Mouse (Mus musculus): ENCODE data around the gene Med29. TPM values are rescaled to one million over a fixed set of nuclear protein-coding genes. Genes with fewer than 3 reads are reported as not detected.
A peak's percentile ranks its signal among the peaks of the same experiment; 100 is the strongest.
"Not testable (repeated sequence)": the region's sequence is repeated elsewhere in the genome, so short reads cannot be mapped to it uniquely, and the experiment has no call there.

The Med29 gene
- polyA plus RNA-seq, 1 experiment from 2014 or later, result 44.2 TPM

GRCm38 (mm10) chr7:28401030-28401429, 8.5 kb upstream of the Med29 start:
- no peak overlapping the region for H3K27ac ChIP-seq (ENCODE audit: low read depth, low read length)
- WGBS, result 86% methylated on average over 1 of the region's 1 CpGs

GRCm38 (mm10) chr7:28398696-28399340, 6.3 kb upstream of the Med29 start:
- Histone ChIP-seq H3K4me3 (ENCODE audit: low read depth, low read length) (no peak overlapping the region), H3K4me1 (replicated peaks; ENCODE audit: control insufficient read depth, insufficient read depth, low read length) (no peaks in the 10 kb centered on the region), H3K27me3 (replicated peaks; ENCODE audit: control insufficient read depth, insufficient read depth, low read length) (no peaks in the 10 kb centered on the region), H3K4me2 (replicated peaks; ENCODE audit: low read depth) (no peak overlapping the region), H3K36me3 (ENCODE audit: control insufficient read depth, insufficient read depth) (peaks cover 83% of the 10 kb centered on the region), H3K9ac (ENCODE audit: low read depth, low read length) (no peak overlapping the region), H3K9me3 (ENCODE audit: control insufficient read depth) (no peaks in the 10 kb centered on the region), H3K27ac (ENCODE audit: low read depth, low read length) (no peak overlapping the region; the same call in 1 of the 2 replicates)
- ATAC-seq, result no peak
- TF ChIP-seq CTCF (IDR thresholded peaks at IDR 0.05; ENCODE audit: low read depth), result no peak
- 88% methylated on average over 10 of the region's 10 CpGs for WGBS

More at GRCm38 (mm10) chr7:28401030-28401429, 8.5 kb upstream of the Med29 start:
- H3K36me3 ChIP-seq (ENCODE audit: control insufficient read depth, insufficient read depth), result peaks cover 92% of the 10 kb centered on the region
- H3K9ac ChIP-seq (ENCODE audit: low read depth, low read length), result no peak overlapping the region
- no peak overlapping the region for H3K4me2 ChIP-seq (replicated peaks; ENCODE audit: low read depth)
- no peaks in the 10 kb centered on the region for H3K9me3 ChIP-seq (ENCODE audit: control insufficient read depth)
- H3K4me1 ChIP-seq (replicated peaks; ENCODE audit: control insufficient read depth, insufficient read depth, low read length), result no peaks in the 10 kb centered on the region
- no peak for ATAC-seq
- H3K27me3 ChIP-seq (replicated peaks; ENCODE audit: control insufficient read depth, insufficient read depth, low read length), result no peaks in the 10 kb centered on the region
- TF ChIP-seq CTCF (IDR thresholded peaks at IDR 0.05; ENCODE audit: low read depth), result no peak
- H3K4me3 ChIP-seq (ENCODE audit: low read depth, low read length), result no peak overlapping the region

- ATAC-seq, result no peak
- Histone ChIP-seq H3K4me1 (replicated peaks; ENCODE audit: control insufficient read depth, insufficient read depth, low read length) (no peaks in the 10 kb centered on the region), H3K4me2 (replicated peaks; ENCODE audit: low read depth) (no peak overlapping the region), H3K9ac (ENCODE audit: low read depth, low read length) (no peak overlapping the region), H3K9me3 (ENCODE audit: control insufficient read depth) (no peaks in the 10 kb centered on the region), H3K4me3 (ENCODE audit: low read depth, low read length) (no peak overlapping the region), H3K27me3 (replicated peaks; ENCODE audit: control insufficient read depth, insufficient read depth, low read length) (no peaks in the 10 kb centered on the region), H3K36me3 (ENCODE audit: control insufficient read depth, insufficient read depth) (peaks cover 75% of the 10 kb centered on the region), H3K27ac (ENCODE audit: low read depth, low read length) (no peak overlapping the region)
- peak; percentile 69 for TF ChIP-seq CTCF (IDR thresholded peaks at IDR 0.05; ENCODE audit: low read depth)
- 66% methylated on average over 3 of the region's 3 CpGs for WGBS
These were observed 5.5 kb upstream of the Med29 start for GRCm38 (mm10) chr7:28398000-28398399.

GRCm38 (mm10) chr7:28395425-28395824, 2.9 kb upstream of the Med29 start:
- Histone ChIP-seq H3K9ac (ENCODE audit: low read depth, low read length) (no peak overlapping the region), H3K27me3 (replicated peaks; ENCODE audit: control insufficient read depth, insufficient read depth, low read length) (no peaks in the 10 kb centered on the region), H3K27ac (ENCODE audit: low read depth, low read length) (no peak overlapping the region), H3K9me3 (ENCODE audit: control insufficient read depth) (no peaks in the 10 kb centered on the region), H3K4me3 (ENCODE audit: low read depth, low read length) (no peak overlapping the region), H3K36me3 (ENCODE audit: control insufficient read depth, insufficient read depth) (peaks cover 56% of the 10 kb centered on the region), H3K4me2 (replicated peaks; ENCODE audit: low read depth) (no peak overlapping the region), H3K4me1 (replicated peaks; ENCODE audit: control insufficient read depth, insufficient read depth, low read length) (no peaks in the 10 kb centered on the region; the same call in 1 of the 2 replicates)
- no peak for ATAC-seq
- 94% methylated on average over 4 of the region's 4 CpGs for WGBS
- no peak for TF ChIP-seq CTCF (IDR thresholded peaks at IDR 0.05; ENCODE audit: low read depth)

- Histone ChIP-seq H3K4me2 (replicated peaks; ENCODE audit: low read depth) (peak overlapping the region; percentile 91), H3K9ac (ENCODE audit: low read depth, low read length) (peak overlapping the region; percentile 85), H3K36me3 (ENCODE audit: control insufficient read depth, insufficient read depth) (peaks cover 53% of the 10 kb centered on the region), H3K27me3 (replicated peaks; ENCODE audit: control insufficient read depth, insufficient read depth, low read length) (no peaks in the 10 kb centered on the region), H3K4me3 (ENCODE audit: low read depth, low read length) (peak overlapping the region; percentile 83), H3K27ac (ENCODE audit: low read depth, low read length) (peak overlapping the region; percentile 80), H3K9me3 (ENCODE audit: control insufficient read depth) (no peaks in the 10 kb centered on the region), H3K4me1 (replicated peaks; ENCODE audit: control insufficient read depth, insufficient read depth, low read length) (no peaks in the 10 kb centered on the region; the same call in 1 of the 2 replicates)
- ATAC-seq, result no peak
- no peak for TF ChIP-seq CTCF (IDR thresholded peaks at IDR 0.05; ENCODE audit: low read depth)
- WGBS, result 2% methylated on average over 22 of the region's 22 CpGs
These were observed 904 bp upstream of the Med29 start for GRCm38 (mm10) chr7:28393272-28393951.

GRCm38 (mm10) chr7:28390331-28390730, 2.2 kb downstream of the Med29 start:
- Histone ChIP-seq H3K4me1 (replicated peaks; ENCODE audit: control insufficient read depth, insufficient read depth, low read length) (peaks cover 5% of the 10 kb centered on the region; the same call in 1 of the 2 replicates), H3K4me2 (replicated peaks; ENCODE audit: low read depth) (no peak overlapping the region), H3K27me3 (replicated peaks; ENCODE audit: control insufficient read depth, insufficient read depth, low read length) (no peaks in the 10 kb centered on the region), H3K36me3 (ENCODE audit: control insufficient read depth, insufficient read depth) (peaks cover 50% of the 10 kb centered on the region), H3K9ac (ENCODE audit: low read depth, low read length) (no peak overlapping the region), H3K4me3 (ENCODE audit: low read depth, low read length) (no peak overlapping the region), H3K9me3 (ENCODE audit: control insufficient read depth) (no peaks in the 10 kb centered on the region), H3K27ac (ENCODE audit: low read depth, low read length) (peak overlapping the region; percentile 90; the same call in 1 of the 2 replicates)
- ATAC-seq, result no peak
- 99% methylated on average over 3 of the region's 3 CpGs for WGBS
- no peak for TF ChIP-seq CTCF (IDR thresholded peaks at IDR 0.05; ENCODE audit: low read depth)

- H3K9me3 ChIP-seq (ENCODE audit: control insufficient read depth); H3K4me2 ChIP-seq (replicated peaks; ENCODE audit: low read depth); H3K9ac ChIP-seq (ENCODE audit: low read depth, low read length); H3K27ac ChIP-seq (ENCODE audit: low read depth, low read length); H3K4me3 ChIP-seq (ENCODE audit: low read depth, low read length); H3K27me3 ChIP-seq (replicated peaks; ENCODE audit: control insufficient read depth, insufficient read depth, low read length); ATAC-seq: not testable (repeated sequence)
- Histone ChIP-seq H3K36me3 (ENCODE audit: control insufficient read depth, insufficient read depth) (peaks cover 46% of the 10 kb centered on the region), H3K4me1 (replicated peaks; ENCODE audit: control insufficient read depth, insufficient read depth, low read length) (peaks cover 11% of the 10 kb centered on the region; the same call in 1 of the 2 replicates)
- 81% methylated on average over 7 of the region's 7 CpGs for WGBS
These were observed 5.1 kb downstream of the Med29 start for GRCm38 (mm10) chr7:28387384-28387783.

GRCm38 (mm10) chr7:28386877-28387276, 5.6 kb downstream of the Med29 start:
- WGBS, result 77% methylated on average over 6 of the region's 6 CpGs
- H3K27me3 ChIP-seq (replicated peaks; ENCODE audit: control insufficient read depth, insufficient read depth, low read length); ATAC-seq; H3K9me3 ChIP-seq (ENCODE audit: control insufficient read depth); H3K27ac ChIP-seq (ENCODE audit: low read depth, low read length); H3K4me3 ChIP-seq (ENCODE audit: low read depth, low read length); H3K4me2 ChIP-seq (replicated peaks; ENCODE audit: low read depth); H3K9ac ChIP-seq (ENCODE audit: low read depth, low read length): not testable (repeated sequence)
- H3K4me1 ChIP-seq (replicated peaks; ENCODE audit: control insufficient read depth, insufficient read depth, low read length), result peaks cover 11% of the 10 kb centered on the region; the same call in 1 of the 2 replicates
- peaks cover 46% of the 10 kb centered on the region for H3K36me3 ChIP-seq (ENCODE audit: control insufficient read depth, insufficient read depth)

Measured in intestine, postnatal 0 days (tissue).